Mouse (Mus musculus) kidney, adult 18-20 months (tissue): ENCODE results near the gene Gm9048.
"Not testable (repeated sequence)": the region's sequence is repeated elsewhere in the genome, so short reads cannot be mapped to it uniquely, and the experiment has no call there.

Experiments
- DNase-seq: peaks from one replicate; pipeline ENCODE4 v3.0.0; 2021

Gm9048 gene

DNA sequence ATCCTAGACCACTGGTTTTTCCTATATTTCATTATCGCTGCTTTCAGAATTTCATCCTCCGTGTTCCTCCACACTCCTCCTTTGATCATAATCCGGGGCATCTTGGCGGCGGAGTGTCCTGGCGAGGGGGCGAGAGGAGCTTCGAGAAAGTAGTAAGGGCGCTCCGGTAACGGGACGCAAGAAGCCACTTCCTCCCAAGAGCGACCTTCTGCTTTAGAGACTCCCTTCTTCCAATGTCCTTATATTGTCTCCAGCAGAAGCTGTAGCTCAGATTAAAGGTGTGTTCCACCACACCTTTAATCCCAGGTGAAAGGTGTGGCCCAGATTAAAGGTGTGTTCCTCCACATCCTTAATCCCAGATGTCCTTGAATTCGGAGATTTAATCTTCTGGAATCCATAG lies at the start of gene Gm9048:
Gene Gm9048 (minus strand): TSS at position 101 of the 400 bp plus-strand sequence.
- DNase-seq, result not testable (repeated sequence)

DNA sequence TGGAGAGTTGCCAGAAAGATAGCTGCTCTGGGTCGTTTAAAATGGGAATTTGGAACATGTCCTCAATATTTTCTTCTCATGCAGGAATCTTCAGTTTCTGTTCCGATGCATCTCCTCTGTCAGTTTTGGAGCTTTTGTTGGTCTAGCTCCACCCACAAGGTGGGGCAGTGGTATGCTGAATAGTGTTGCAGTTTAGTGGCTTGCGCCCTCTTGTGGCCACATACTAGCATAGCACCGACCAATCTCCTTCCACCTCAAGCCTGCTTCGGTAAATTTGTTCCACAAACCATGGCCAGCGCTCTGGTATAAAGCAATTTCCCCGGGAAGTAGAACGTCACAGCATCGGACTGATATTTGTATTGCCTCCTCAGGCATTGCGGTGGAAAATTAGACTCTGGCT lies 22.0 kb upstream of the Gm9048 start:
- peak; percentile 64 for DNase-seq

DNA sequence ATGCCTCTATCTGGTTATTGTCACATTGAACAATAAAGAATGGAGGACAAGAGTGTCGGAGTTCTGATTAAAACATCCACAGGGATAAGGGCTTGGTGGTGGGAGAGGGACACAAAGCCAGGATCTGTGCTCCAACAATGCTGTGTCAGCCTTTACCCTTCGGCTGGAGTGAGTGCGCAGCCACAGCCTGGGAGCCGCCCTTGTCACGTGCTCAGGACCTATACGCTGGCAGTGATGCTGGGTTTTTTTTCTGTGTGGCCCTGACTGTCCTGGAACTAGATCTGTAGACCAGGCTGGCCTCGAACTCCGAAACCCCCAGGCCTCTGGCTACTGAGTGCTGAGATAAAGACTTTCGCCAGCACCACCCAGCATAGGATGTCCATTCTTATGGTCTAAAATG lies 21.0 kb upstream of the Gm9048 start:
- DNase-seq, result no peak

DNA sequence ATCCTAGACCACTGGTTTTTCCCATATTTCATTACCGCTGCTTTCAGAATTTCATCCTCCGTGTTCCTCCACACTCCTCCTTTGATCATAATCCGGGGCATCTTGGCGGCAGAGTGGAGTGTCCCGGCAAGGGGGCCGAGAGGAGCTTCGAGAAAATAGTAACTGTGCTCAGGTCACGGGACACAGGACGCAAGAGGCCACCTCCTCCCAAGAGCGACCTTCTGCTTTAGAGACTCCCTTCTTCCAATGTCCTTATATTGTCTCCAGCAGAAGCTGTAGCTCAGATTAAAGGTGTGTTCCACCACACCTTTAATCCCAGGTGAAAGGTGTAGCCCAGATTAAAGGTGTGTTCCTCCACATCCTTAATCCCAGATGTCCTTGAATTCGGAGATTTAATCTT lies 5.5 kb upstream of the Gm9048 start, which contains the start of gene Gm9049:
Gene Gm9049 (minus strand): TSS at position 101 of the 400 bp plus-strand sequence.
- not testable (repeated sequence) for DNase-seq

DNA sequence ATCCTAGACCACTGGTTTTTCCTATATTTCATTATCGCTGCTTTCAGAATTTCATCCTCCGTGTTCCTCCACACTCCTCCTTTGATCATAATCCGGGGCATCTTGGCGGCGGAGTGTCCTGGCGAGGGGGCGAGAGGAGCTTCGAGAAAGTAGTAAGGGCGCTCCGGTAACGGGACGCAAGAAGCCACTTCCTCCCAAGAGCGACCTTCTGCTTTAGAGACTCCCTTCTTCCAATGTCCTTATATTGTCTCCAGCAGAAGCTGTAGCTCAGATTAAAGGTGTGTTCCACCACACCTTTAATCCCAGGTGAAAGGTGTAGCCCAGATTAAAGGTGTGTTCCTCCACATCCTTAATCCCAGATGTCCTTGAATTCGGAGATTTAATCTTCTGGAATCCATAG lies 5.3 kb downstream of the Gm9048 start, which contains the start of gene Gm9046:
Gene Gm9046 (minus strand): TSS at position 101 of the 400 bp plus-strand sequence.
- DNase-seq, result not testable (repeated sequence)

DNA sequence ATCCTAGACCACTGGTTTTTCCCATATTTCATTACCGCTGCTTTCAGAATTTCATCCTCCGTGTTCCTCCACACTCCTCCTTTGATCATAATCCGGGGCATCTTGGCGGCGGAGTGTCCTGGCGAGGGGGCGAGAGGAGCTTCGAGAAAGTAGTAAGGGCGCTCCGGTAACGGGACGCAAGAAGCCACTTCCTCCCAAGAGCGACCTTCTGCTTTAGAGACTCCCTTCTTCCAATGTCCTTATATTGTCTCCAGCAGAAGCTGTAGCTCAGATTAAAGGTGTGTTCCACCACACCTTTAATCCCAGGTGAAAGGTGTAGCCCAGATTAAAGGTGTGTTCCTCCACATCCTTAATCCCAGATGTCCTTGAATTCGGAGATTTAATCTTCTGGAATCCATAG lies 10.7 kb downstream of the Gm9048 start, which contains the start of gene Gm9045:
Gene Gm9045 (minus strand): TSS at position 101 of the 400 bp plus-strand sequence.
- DNase-seq, result not testable (repeated sequence)

DNA sequence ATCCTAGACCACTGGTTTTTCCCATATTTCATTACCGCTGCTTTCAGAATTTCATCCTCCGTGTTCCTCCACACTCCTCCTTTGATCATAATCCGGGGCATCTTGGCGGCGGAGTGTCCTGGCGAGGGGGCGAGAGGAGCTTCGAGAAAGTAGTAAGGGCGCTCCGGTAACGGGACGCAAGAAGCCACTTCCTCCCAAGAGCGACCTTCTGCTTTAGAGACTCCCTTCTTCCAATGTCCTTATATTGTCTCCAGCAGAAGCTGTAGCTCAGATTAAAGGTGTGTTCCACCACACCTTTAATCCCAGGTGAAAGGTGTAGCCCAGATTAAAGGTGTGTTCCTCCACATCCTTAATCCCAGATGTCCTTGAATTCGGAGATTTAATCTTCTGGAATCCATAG lies 16.2 kb downstream of the Gm9048 start, which contains the start of gene Gm9044:
Gene Gm9044 (minus strand): TSS at position 101 of the 400 bp plus-strand sequence.
- not testable (repeated sequence) for DNase-seq

DNA sequence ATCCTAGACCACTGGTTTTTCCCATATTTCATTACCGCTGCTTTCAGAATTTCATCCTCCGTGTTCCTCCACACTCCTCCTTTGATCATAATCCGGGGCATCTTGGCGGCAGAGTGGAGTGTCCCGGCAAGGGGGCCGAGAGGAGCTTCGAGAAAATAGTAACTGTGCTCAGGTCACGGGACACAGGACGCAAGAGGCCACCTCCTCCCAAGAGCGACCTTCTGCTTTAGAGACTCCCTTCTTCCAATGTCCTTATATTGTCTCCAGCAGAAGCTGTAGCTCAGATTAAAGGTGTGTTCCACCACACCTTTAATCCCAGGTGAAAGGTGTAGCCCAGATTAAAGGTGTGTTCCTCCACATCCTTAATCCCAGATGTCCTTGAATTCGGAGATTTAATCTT lies 21.6 kb downstream of the Gm9048 start, which contains the start of gene Gm9040:
Gene Gm9040 (minus strand): TSS at position 101 of the 400 bp plus-strand sequence.
- DNase-seq, result not testable (repeated sequence)

DNA sequence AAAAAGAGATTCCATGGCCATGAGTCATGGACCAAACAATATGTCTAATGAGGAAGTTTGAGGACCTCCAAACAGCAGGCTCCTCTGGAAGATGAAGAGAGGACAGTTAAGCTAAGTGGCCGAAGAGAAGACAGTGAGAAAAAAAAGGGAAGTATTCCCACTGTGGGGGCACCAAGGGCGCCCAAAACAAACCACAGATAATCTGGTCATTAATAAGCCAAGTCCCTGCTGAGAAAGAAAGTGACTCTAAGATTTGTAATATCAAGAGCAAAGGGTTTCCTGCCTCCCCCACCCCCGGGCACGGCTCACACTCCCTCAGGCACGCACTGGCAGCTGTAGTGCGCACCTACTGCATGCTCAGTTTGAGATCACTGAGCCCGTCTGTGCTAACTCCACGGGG lies 29.5 kb downstream of the Gm9048 start:
- no peak for DNase-seq

DNA sequence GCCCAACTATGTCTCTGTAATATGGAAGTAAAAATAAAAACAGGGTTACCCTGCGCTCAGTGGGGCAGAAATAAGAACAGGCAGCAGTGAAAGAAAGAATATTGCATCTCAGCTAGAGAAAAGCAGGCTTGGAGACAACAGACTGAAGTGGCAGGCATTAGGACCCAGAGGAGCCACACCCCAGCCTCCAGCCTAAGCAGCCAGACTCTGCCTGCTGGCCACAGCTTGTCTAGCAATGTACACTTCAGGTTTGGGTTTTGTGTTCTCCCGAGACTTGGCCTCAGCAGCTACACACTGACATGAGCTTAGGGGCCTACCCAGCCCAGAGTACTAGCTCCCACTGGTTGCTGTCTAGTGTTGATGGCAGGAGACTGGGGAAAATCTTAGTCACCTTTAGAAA lies 46.3 kb downstream of the Gm9048 start:
- not testable (repeated sequence) for DNase-seq
